Mouse (Mus musculus): ENCODE results near the gene 4933425L06Rik. TPM values are rescaled to one million over a fixed set of nuclear protein-coding genes. Genes with fewer than 3 reads are reported as not detected.

4933425L06Rik gene
- not detected in 2 replicates for polyA plus RNA-seq (2012; rRNA removed; ENCODE audit: low replicate concordance)

GRCm38 (mm10) chr13:105081862-105082261 is at the start of gene 4933425L06Rik:
Gene 4933425L06Rik, plus strand, starts transcription at chr13:105082122.

GRCm38 (mm10) chr13:105054181-105054940 is 27.6 kb upstream of the 4933425L06Rik start, which contains the start of gene Rgs7bp:
Gene Rgs7bp, minus strand, starts transcription at chr13:105054930.

Other genes with a start within 250 kb of the 4933425L06Rik start
- 0.48 TPM in 1 of 2 replicates, not detected in the other for gene Shisal2b, start 218.2 kb upstream of the 4933425L06Rik start, polyA plus RNA-seq (2012; rRNA removed; ENCODE audit: low replicate concordance)
- 0.26 and 0.51 TPM in 2 replicates for gene Rgs7bp, start 27.2 kb upstream of the 4933425L06Rik start, polyA plus RNA-seq (2012; rRNA removed; ENCODE audit: low replicate concordance)
- 0.05 TPM in 1 of 2 replicates, not detected in the other for gene Rnf180, start 212.7 kb downstream of the 4933425L06Rik start, polyA plus RNA-seq (2012; rRNA removed; ENCODE audit: low replicate concordance)